Comparison of ENCODE assay signal across 9 mouse cellular contexts in genomic region chr16:85799971-85800370, GRCm38 (mm10). TPM values are rescaled to one million over a fixed set of nuclear protein-coding genes. Genes with fewer than 3 reads are reported as not detected.
DNase-seq lines count a peak whose midpoint lies in the region; ATAC-seq and TF ChIP-seq lines count a peak whose summit lies in the region.
"Had no signal": no experiment of that assay in that cellular context is flagged by ENCODE, and none has a peak within 500 bp of the region (broad histone marks: within the 10 kb centered on the region; RNA-seq: fewer than 3 reads in every experiment).

No protein-coding gene starts in this region.

- peak overlapping the region; percentile 55 for H3K4me3 ChIP-seq in heart, adult 2 months
- peak overlapping the region; percentile 15 for H3K4me3 ChIP-seq in hindbrain, embryonic 13.5 days
- H3K4me3 ChIP-seq in midbrain, embryonic 10.5 days = peak overlapping the region; percentile 78
- H3K4me3 ChIP-seq in thymus, adult 2 months (ENCODE audit: control insufficient read depth, insufficient read depth, low read length) = no peak overlapping the region

- H3K27ac ChIP-seq in heart, adult 2 months = peak overlapping the region; percentile 96
- no peak overlapping the region for H3K27ac ChIP-seq in hindbrain, embryonic 13.5 days
- peak overlapping the region; percentile 35; the same call in 1 of the 2 replicates for H3K27ac ChIP-seq in midbrain, embryonic 10.5 days (replicated peaks)
- no peak overlapping the region for H3K27ac ChIP-seq in thymus, adult 2 months (ENCODE audit: control insufficient read depth, insufficient read depth, low read length)

- ATAC-seq in hindbrain, embryonic 13.5 days (ENCODE audit: low FRiP score) = no peak
- ATAC-seq: CD4-positive, CD25-positive, alpha-beta regulatory T cell, adult 4 months had no signal

- intact Hi-C loops in heart, adult 2 months (cut with DNase I) = loop anchor here (2.0 to 10.0 kb wide), 10 partner anchors 19 to 1595 kb away; no protein-coding TSS in a partner anchor
- intact Hi-C loops in heart, postnatal 36 days (cut with DNase I) = loop anchor here (2.0 to 10.0 kb wide), 7 partner anchors 53 to 1597 kb away; no protein-coding TSS in a partner anchor

- TF ChIP-seq EP300 in heart, adult 2 months (IDR thresholded peaks at IDR 0.05; ENCODE audit: insufficient read depth, low read depth, low read length) = no peak

- H3K4me2 ChIP-seq in hindbrain, embryonic 13.5 days = peak overlapping the region; percentile 100

- DNase-seq in heart, adult 2 months = no peak
- no peak for DNase-seq in heart, postnatal 36 days
- peak; percentile 25 for DNase-seq in NIH3T3 (ENCODE audit: low read depth)
- no peak for DNase-seq in midbrain, embryonic 10.5 days (ENCODE audit: low spot score)
- DNase-seq in thymus, adult 2 months = no peak
- DNase-seq in adrenal gland, postnatal 10 days = no peak
- no peak for DNase-seq in cerebellum, adult 11-12 months

- no peaks in the 10 kb centered on the region for H3K79me2 ChIP-seq in heart, adult 2 months (replicated peaks; ENCODE audit: control insufficient read depth, insufficient read depth, low read length)

- WGBS in heart, adult 2 months = 26% methylated on average over 9 of the region's 9 CpGs
- 79% methylated on average over 9 of the region's 9 CpGs for WGBS in hindbrain, embryonic 13.5 days
- 82% methylated on average over 9 of the region's 9 CpGs for WGBS in midbrain, embryonic 10.5 days
- 81% methylated on average over 9 of the region's 9 CpGs for WGBS in thymus, adult 2 months

- peak overlapping the region; percentile 36; the same call in 1 of the 2 replicates for H3K9ac ChIP-seq in heart, adult 2 months (ENCODE audit: low read depth, low read length)
- H3K9ac ChIP-seq in hindbrain, embryonic 13.5 days = no peak overlapping the region

- no peak for TF ChIP-seq CTCF in heart, adult 2 months (IDR thresholded peaks at IDR 0.05)
- TF ChIP-seq CTCF in thymus, adult 2 months (IDR thresholded peaks at IDR 0.05; ENCODE audit: borderline replicate concordance, control insufficient read depth, extremely low read depth, insufficient read depth, low read length, poor library complexity) = no peak

- H3K36me3 ChIP-seq in heart, adult 2 months (ENCODE audit: control insufficient read depth, insufficient read depth, low read length) = peaks cover 24% of the 10 kb centered on the region
- H3K36me3 ChIP-seq in hindbrain, embryonic 13.5 days = peaks cover 25% of the 10 kb centered on the region
- peaks cover 52% of the 10 kb centered on the region for H3K36me3 ChIP-seq in midbrain, embryonic 10.5 days
- H3K36me3 ChIP-seq in thymus, adult 2 months (ENCODE audit: control insufficient read depth, insufficient read depth, low read length) = no peaks in the 10 kb centered on the region

- H3K9me3 ChIP-seq in hindbrain, embryonic 13.5 days = no peaks in the 10 kb centered on the region
- no peaks in the 10 kb centered on the region for H3K9me3 ChIP-seq in midbrain, embryonic 10.5 days (replicated peaks)

- H3K27me3 ChIP-seq in heart, adult 2 months (ENCODE audit: control insufficient read depth, insufficient read depth, low read length) = no peaks in the 10 kb centered on the region
- H3K27me3 ChIP-seq in hindbrain, embryonic 13.5 days = peaks cover 18% of the 10 kb centered on the region
- no peaks in the 10 kb centered on the region; the same call in 1 of the 2 replicates for H3K27me3 ChIP-seq in midbrain, embryonic 10.5 days (ENCODE audit: low read depth, poor library complexity, severe bottlenecking)
- H3K27me3 ChIP-seq in thymus, adult 2 months (ENCODE audit: control insufficient read depth, insufficient read depth, low read length) = peaks cover 4% of the 10 kb centered on the region; the same call in 1 of the 2 replicates

- TF ChIP-seq POLR2A in heart, adult 2 months (IDR thresholded peaks at IDR 0.05; ENCODE audit: insufficient read depth, low read depth, low read length) = no peak
- no peak for TF ChIP-seq POLR2A in thymus, adult 2 months (IDR thresholded peaks at IDR 0.05; ENCODE audit: control insufficient read depth, extremely low read depth, insufficient read depth, low read length, poor library complexity)

- H3K4me1 ChIP-seq in heart, adult 2 months (ENCODE audit: control insufficient read depth, insufficient read depth, low read length) = peaks cover 8% of the 10 kb centered on the region
- peaks cover 22% of the 10 kb centered on the region for H3K4me1 ChIP-seq in hindbrain, embryonic 13.5 days (replicated peaks)
- peaks cover 47% of the 10 kb centered on the region for H3K4me1 ChIP-seq in midbrain, embryonic 10.5 days
- no peaks in the 10 kb centered on the region for H3K4me1 ChIP-seq in thymus, adult 2 months (replicated peaks; ENCODE audit: control insufficient read depth, insufficient read depth, low read length)

RNA-seq across cellular contexts. Expression of gene Adamts1, which starts 2.9 kb away (rescaled TPM):
- 10 to 100 TPM; 31.7 to 32.8 TPM for total RNA-seq in heart, adult 2 months (2021)
- 18.4 and 23.4 TPM in 2 replicates for polyA plus RNA-seq in heart, adult 2 months (2012; rRNA removed)
- 10 to 100 TPM; 23.4 to 40.7 TPM for total RNA-seq in heart, postnatal 36 days (2021)
- polyA plus RNA-seq in hindbrain, embryonic 13.5 days (2015; fragmentation: Nextera tagmentation; extraction: Ambion mirVana) = 10.2 and 14.8 TPM in 2 replicates
- polyA plus RNA-seq in midbrain, embryonic 10.5 days (2016; fragmentation: Nextera tagmentation; extraction: Ambion mirVana) = 15.2 and 17.7 TPM in 2 replicates
- polyA plus RNA-seq in thymus, adult 2 months (2012; rRNA removed) = 2.9 and 3.8 TPM in 2 replicates
- total RNA-seq in adrenal gland, postnatal 10 days (2021) = 10 to 100 TPM; 17.9 to 47.6 TPM
- polyA plus RNA-seq: CD4-positive, CD25-positive, alpha-beta regulatory T cell, adult 4 months had no signal

Comparison
In these comparisons a context has a peak if more than half of its experiments do, and no peak if none do; other contexts are left out.
1. H3K27ac ChIP-seq: peak in heart, adult 2 months (single experiment) and midbrain, embryonic 10.5 days (single experiment); none in hindbrain, embryonic 13.5 days (single experiment) and thymus, adult 2 months (single experiment).